Comparison of ENCODE assay signal across 19 mouse cellular contexts in genomic region chr19:15032297-15032947, GRCm38 (mm10).
"Had no signal": no experiment of that assay in that cellular context is flagged by ENCODE, and none has a peak within 500 bp of the region (broad histone marks: within the 10 kb centered on the region; RNA-seq: fewer than 3 reads in every experiment).

No protein-coding gene starts in this region.

- H3K9ac ChIP-seq: limb, embryonic 12.5 days; limb, embryonic 15.5 days; liver, embryonic 13.5 days; midbrain, embryonic 12.5 days; neural tube, embryonic 13.5 days; stomach, embryonic 15.5 days had no signal

- H3K36me3 ChIP-seq: limb, embryonic 12.5 days; limb, embryonic 15.5 days; liver, embryonic 13.5 days; midbrain, embryonic 12.5 days; neural tube, embryonic 13.5 days; stomach, embryonic 15.5 days had no signal

- DNase-seq: kidney, adult 9 months; kidney, postnatal 14 days; kidney, postnatal 4 days; left cerebral cortex, postnatal 4 days; liver, embryonic 13.5 days; lung, adult 2 months; lung, postnatal 14 days; lung, postnatal 4 days; retina, postnatal 1 day; right cerebral cortex, postnatal 25 days; spleen, adult 18-20 months; thymus, postnatal 25 days had no signal

- H3K4me2 ChIP-seq: limb, embryonic 12.5 days; limb, embryonic 15.5 days; liver, embryonic 13.5 days; midbrain, embryonic 12.5 days; neural tube, embryonic 13.5 days; stomach, embryonic 15.5 days had no signal

- ATAC-seq: midbrain, embryonic 16.5 days had no signal

- H3K9me3 ChIP-seq: limb, embryonic 12.5 days; limb, embryonic 15.5 days; liver, embryonic 13.5 days; midbrain, embryonic 12.5 days; neural tube, embryonic 13.5 days; stomach, embryonic 15.5 days had no signal

- H3K27me3 ChIP-seq: limb, embryonic 12.5 days; liver, embryonic 13.5 days; stomach, embryonic 15.5 days had no signal

- H3K27ac ChIP-seq: limb, embryonic 12.5 days; limb, embryonic 15.5 days; liver, embryonic 13.5 days; midbrain, embryonic 12.5 days; neural tube, embryonic 13.5 days; stomach, embryonic 15.5 days had no signal

- H3K4me1 ChIP-seq: liver, embryonic 13.5 days; neural tube, embryonic 13.5 days had no signal

- H3K4me3 ChIP-seq: limb, embryonic 12.5 days; limb, embryonic 15.5 days; liver, embryonic 13.5 days; midbrain, embryonic 12.5 days; myocyte; neural tube, embryonic 13.5 days; stomach, embryonic 15.5 days had no signal
